Comparison of ENCODE assay signal across 28 mouse cellular contexts in the genomic region with DNA sequence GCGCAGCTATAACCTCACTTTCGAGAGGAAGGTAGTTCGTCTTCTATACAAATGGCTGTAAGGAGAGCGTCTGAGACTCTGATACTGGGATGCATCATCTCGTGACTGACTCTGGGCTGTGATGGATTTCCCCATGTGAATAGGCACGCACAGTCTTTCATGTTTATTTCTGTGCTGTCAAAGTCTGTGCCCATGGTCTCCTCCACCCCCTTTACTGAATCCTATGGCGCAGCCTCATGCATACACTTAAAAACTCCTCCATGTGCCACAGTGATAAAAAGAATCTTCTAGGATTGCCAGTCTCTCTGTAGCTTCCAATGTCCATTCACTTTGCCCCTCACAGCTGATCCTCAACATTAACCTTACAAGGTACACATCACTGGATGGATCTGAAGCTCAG.
"Had no signal": no experiment of that assay in that cellular context is flagged by ENCODE, and none has a peak within 500 bp of the region (broad histone marks: within the 10 kb centered on the region; RNA-seq: fewer than 3 reads in every experiment).

No protein-coding gene starts in this region.

- ATAC-seq: forebrain, embryonic 13.5 days; forebrain, embryonic 14.5 days; forebrain, embryonic 16.5 days had no signal

- H3K27ac ChIP-seq: embryonic facial prominence, embryonic 10.5 days; embryonic facial prominence, embryonic 12.5 days; embryonic facial prominence, embryonic 13.5 days; embryonic facial prominence, embryonic 15.5 days; forebrain, embryonic 10.5 days; forebrain, embryonic 12.5 days; forebrain, embryonic 13.5 days; gastrocnemius, adult 2 months; heart, adult 2 months had no signal

- H3K27me3 ChIP-seq: embryonic facial prominence, embryonic 12.5 days; embryonic facial prominence, embryonic 13.5 days; embryonic facial prominence, embryonic 15.5 days; forebrain, embryonic 12.5 days; forebrain, embryonic 13.5 days had no signal

- H3K4me1 ChIP-seq: embryonic facial prominence, embryonic 10.5 days; embryonic facial prominence, embryonic 12.5 days; embryonic facial prominence, embryonic 13.5 days; embryonic facial prominence, embryonic 15.5 days; forebrain, embryonic 10.5 days; forebrain, embryonic 12.5 days; forebrain, embryonic 13.5 days had no signal

- H3K36me3 ChIP-seq: embryonic facial prominence, embryonic 10.5 days; embryonic facial prominence, embryonic 12.5 days; embryonic facial prominence, embryonic 13.5 days; embryonic facial prominence, embryonic 15.5 days; forebrain, embryonic 12.5 days had no signal

- H3K9me3 ChIP-seq: embryonic facial prominence, embryonic 10.5 days; embryonic facial prominence, embryonic 12.5 days; embryonic facial prominence, embryonic 13.5 days; embryonic facial prominence, embryonic 15.5 days; forebrain, embryonic 10.5 days; forebrain, embryonic 12.5 days; forebrain, embryonic 13.5 days had no signal

- H3K4me3 ChIP-seq: embryonic facial prominence, embryonic 10.5 days; embryonic facial prominence, embryonic 12.5 days; embryonic facial prominence, embryonic 13.5 days; embryonic facial prominence, embryonic 15.5 days; erythroblast, embryonic 14.5 days; forebrain, embryonic 10.5 days; forebrain, embryonic 12.5 days; forebrain, embryonic 13.5 days; gastrocnemius, adult 2 months; heart, adult 2 months had no signal

- DNase-seq: cerebellum, adult 18-20 months; cerebellum, adult 2 months; cerebellum, adult 8-10 months; cerebellum, adult 9-10 months; cerebellum, adult 9-11 months; cerebellum, postnatal 10 days; cerebellum, postnatal 14 days; cerebellum, postnatal 25 days; cerebellum, postnatal 36 days; embryo, embryonic 11 days; gastrocnemius, adult 2 months; gastrocnemius, postnatal 10 days; gastrocnemius, postnatal 14 days; gastrocnemius, postnatal 25 days; gastrocnemius, postnatal 36 days; heart, adult 11 months; heart, adult 18-20 months; heart, adult 2 months had no signal

- H3K4me2 ChIP-seq: embryonic facial prominence, embryonic 12.5 days; embryonic facial prominence, embryonic 13.5 days; embryonic facial prominence, embryonic 15.5 days; forebrain, embryonic 12.5 days; forebrain, embryonic 13.5 days had no signal

- H3K9ac ChIP-seq: embryonic facial prominence, embryonic 12.5 days; embryonic facial prominence, embryonic 13.5 days; embryonic facial prominence, embryonic 15.5 days; forebrain, embryonic 12.5 days; forebrain, embryonic 13.5 days had no signal
